Mouse (Mus musculus): Measurements from ENCODE around the gene Vwa5a. TPM values are rescaled to one million over a fixed set of nuclear protein-coding genes. Genes with fewer than 3 reads are reported as not detected.

Gene Vwa5a
- 11.6 and 14.3 TPM in 2 replicates for polyA plus RNA-seq (2016; fragmentation: Nextera tagmentation; extraction: Ambion mirVana)

- H3K4me2 ChIP-seq (replicated peaks), result peak within 1 kb of the TSS; percentile 47
- no peaks in the 10 kb centered on the region for H3K9me3 ChIP-seq (replicated peaks)
- H3K4me1 ChIP-seq, result peaks cover 7% of the 10 kb centered on the region
- peak; percentile 40; the same call in 1 of the 2 replicates for ATAC-seq (ENCODE audit: low FRiP score)
- H3K9ac ChIP-seq, result peak within 1 kb of the TSS; percentile 50
- H3K27me3 ChIP-seq, result no peaks in the 10 kb centered on the region
- 6% methylated on average over 4 of the region's 4 CpGs for WGBS
- no peak within 1 kb of the TSS for H3K27ac ChIP-seq
- no peaks in the 10 kb centered on the region for H3K36me3 ChIP-seq
- H3K4me3 ChIP-seq, result peak within 1 kb of the TSS; percentile 35
These were observed at the start of gene Vwa5a for GRCm38 (mm10) chr9:38718102-38718501. TSS of gene Vwa5a (plus strand) at chr9:38718268.

GRCm38 (mm10) chr9:38672887-38673286 lies 45.2 kb upstream of the Vwa5a start:
- ATAC-seq (ENCODE audit: low FRiP score), result no peak
- Histone ChIP-seq H3K4me2 (replicated peaks) (no peak overlapping the region), H3K9me3 (replicated peaks) (no peaks in the 10 kb centered on the region), H3K36me3 (no peaks in the 10 kb centered on the region), H3K4me1 (no peaks in the 10 kb centered on the region), H3K27me3 (no peaks in the 10 kb centered on the region), H3K9ac (no peak overlapping the region), H3K4me3 (no peak overlapping the region), H3K27ac (no peak overlapping the region)
- WGBS, result 89% methylated on average over 2 of the region's 2 CpGs

- WGBS, result 81% methylated on average over 2 of the region's 2 CpGs
- H3K4me3 ChIP-seq, result no peak within 1 kb of the TSS
- no peaks in the 10 kb centered on the region for H3K4me1 ChIP-seq
- no peak within 1 kb of the TSS for H3K4me2 ChIP-seq (replicated peaks)
- no peak within 1 kb of the TSS for H3K9ac ChIP-seq
- no peaks in the 10 kb centered on the region for H3K36me3 ChIP-seq
- no peak within 1 kb of the TSS for H3K27ac ChIP-seq
- no peak for ATAC-seq (ENCODE audit: low FRiP score)
- no peaks in the 10 kb centered on the region for H3K9me3 ChIP-seq (replicated peaks)
- no peaks in the 10 kb centered on the region for H3K27me3 ChIP-seq
These were observed 43.6 kb upstream of the Vwa5a start, which contains the start of gene Olfr918 for GRCm38 (mm10) chr9:38674501-38674900. TSS of gene Olfr918 (minus strand) at chr9:38674601.

- Histone ChIP-seq H3K4me2 (replicated peaks) (peak overlapping the region; percentile 47), H3K9ac (peak overlapping the region; percentile 50), H3K36me3 (no peaks in the 10 kb centered on the region), H3K9me3 (replicated peaks) (no peaks in the 10 kb centered on the region), H3K4me1 (peaks cover 7% of the 10 kb centered on the region), H3K27ac (no peak overlapping the region), H3K27me3 (no peaks in the 10 kb centered on the region), H3K4me3 (peak overlapping the region; percentile 35)
- 9% methylated on average over 3 of the region's 3 CpGs for WGBS
- ATAC-seq (ENCODE audit: low FRiP score), result no peak
These were observed 916 bp downstream of the Vwa5a start for GRCm38 (mm10) chr9:38718927-38719441.

GRCm38 (mm10) chr9:38724044-38724443 lies 6.0 kb downstream of the Vwa5a start:
- 98% methylated on average over 1 of the region's 1 CpGs for WGBS
- Histone ChIP-seq H3K27ac (no peak overlapping the region), H3K27me3 (no peaks in the 10 kb centered on the region), H3K36me3 (no peaks in the 10 kb centered on the region), H3K9me3 (replicated peaks) (no peaks in the 10 kb centered on the region), H3K4me1 (peaks cover under 1% of the 10 kb centered on the region; the same call in 1 of the 2 replicates), H3K9ac (no peak overlapping the region), H3K4me3 (no peak overlapping the region), H3K4me2 (replicated peaks) (no peak overlapping the region)
- ATAC-seq (ENCODE audit: low FRiP score), result no peak

GRCm38 (mm10) chr9:38728218-38728617 lies 10.2 kb downstream of the Vwa5a start:
- Histone ChIP-seq H3K9me3 (replicated peaks) (no peaks in the 10 kb centered on the region), H3K9ac (no peak overlapping the region), H3K27me3 (no peaks in the 10 kb centered on the region), H3K4me2 (replicated peaks) (no peak overlapping the region), H3K36me3 (no peaks in the 10 kb centered on the region), H3K4me1 (no peaks in the 10 kb centered on the region), H3K27ac (no peak overlapping the region), H3K4me3 (no peak overlapping the region)
- ATAC-seq (ENCODE audit: low FRiP score), result no peak
- WGBS, result 73% methylated on average over 3 of the region's 3 CpGs

GRCm38 (mm10) chr9:38741408-38741807 lies 23.3 kb downstream of the Vwa5a start:
- Histone ChIP-seq H3K27me3 (no peaks in the 10 kb centered on the region), H3K27ac (no peak overlapping the region), H3K9ac (no peak overlapping the region), H3K4me3 (no peak overlapping the region), H3K4me1 (no peaks in the 10 kb centered on the region), H3K9me3 (replicated peaks) (no peaks in the 10 kb centered on the region), H3K36me3 (no peaks in the 10 kb centered on the region), H3K4me2 (replicated peaks) (no peak overlapping the region)
- 69% methylated on average over 1 of the region's 1 CpGs for WGBS
- ATAC-seq (ENCODE audit: low FRiP score), result no peak

GRCm38 (mm10) chr9:38744619-38745315 lies 26.7 kb downstream of the Vwa5a start:
- H3K4me1 ChIP-seq, result no peaks in the 10 kb centered on the region
- H3K4me2 ChIP-seq (replicated peaks), result no peak overlapping the region
- H3K4me3 ChIP-seq, result no peak overlapping the region
- no peak overlapping the region for H3K27ac ChIP-seq
- no peak for ATAC-seq (ENCODE audit: low FRiP score)
- WGBS, result 94% methylated on average over 4 of the region's 4 CpGs
- H3K9ac ChIP-seq, result no peak overlapping the region
- H3K36me3 ChIP-seq, result no peaks in the 10 kb centered on the region
- no peaks in the 10 kb centered on the region for H3K27me3 ChIP-seq
- H3K9me3 ChIP-seq (replicated peaks), result no peaks in the 10 kb centered on the region

GRCm38 (mm10) chr9:38751999-38752398 lies 33.9 kb downstream of the Vwa5a start, which contains the start of gene Olfr920:
TSS of gene Olfr920 (plus strand) at chr9:38752299.
- ATAC-seq (ENCODE audit: low FRiP score), result no peak
- Histone ChIP-seq H3K9me3 (replicated peaks) (no peaks in the 10 kb centered on the region), H3K4me2 (replicated peaks) (no peak within 1 kb of the TSS), H3K27me3 (no peaks in the 10 kb centered on the region), H3K27ac (no peak within 1 kb of the TSS), H3K36me3 (no peaks in the 10 kb centered on the region), H3K4me1 (no peaks in the 10 kb centered on the region), H3K9ac (no peak within 1 kb of the TSS), H3K4me3 (no peak within 1 kb of the TSS)
- 97% methylated on average over 1 of the region's 1 CpGs for WGBS

GRCm38 (mm10) chr9:38772768-38773167 lies 54.7 kb downstream of the Vwa5a start, which contains the start of gene Olfr921:
TSS of gene Olfr921 (plus strand) at chr9:38773068.
- Histone ChIP-seq H3K9ac (no peak within 1 kb of the TSS), H3K4me1 (no peaks in the 10 kb centered on the region), H3K27me3 (no peaks in the 10 kb centered on the region), H3K36me3 (no peaks in the 10 kb centered on the region), H3K9me3 (replicated peaks) (no peaks in the 10 kb centered on the region), H3K27ac (no peak within 1 kb of the TSS), H3K4me3 (no peak within 1 kb of the TSS), H3K4me2 (replicated peaks) (no peak within 1 kb of the TSS)
- ATAC-seq (ENCODE audit: low FRiP score), result no peak

GRCm38 (mm10) chr9:38792689-38793088 lies 74.6 kb downstream of the Vwa5a start:
- no peak for ATAC-seq (ENCODE audit: low FRiP score)

More at GRCm38 (mm10) chr9:38792689-38793088, 74.6 kb downstream of the Vwa5a start:
- Histone ChIP-seq H3K9ac (no peak overlapping the region), H3K4me3 (no peak overlapping the region), H3K27me3 (no peaks in the 10 kb centered on the region), H3K27ac (no peak overlapping the region), H3K4me1 (no peaks in the 10 kb centered on the region), H3K4me2 (replicated peaks) (no peak overlapping the region), H3K36me3 (no peaks in the 10 kb centered on the region), H3K9me3 (replicated peaks) (no peaks in the 10 kb centered on the region)
- 97% methylated on average over 2 of the region's 2 CpGs for WGBS

All from hindbrain, embryonic 12.5 days (tissue).